Mouse (Mus musculus) cerebral cortex, adult 2 months (tissue): ENCODE data around the gene Aqp12.

ENCODE experiments used
- WGBS: fragments of 180-500 bp; shearing (Covaris S2); methylation state at CpG from one replicate; pipeline ENCODE4 v1.1.7; 2018; 5-methylcytosine and 5-hydroxymethylcytosine counted together

Gene Aqp12

DNA sequence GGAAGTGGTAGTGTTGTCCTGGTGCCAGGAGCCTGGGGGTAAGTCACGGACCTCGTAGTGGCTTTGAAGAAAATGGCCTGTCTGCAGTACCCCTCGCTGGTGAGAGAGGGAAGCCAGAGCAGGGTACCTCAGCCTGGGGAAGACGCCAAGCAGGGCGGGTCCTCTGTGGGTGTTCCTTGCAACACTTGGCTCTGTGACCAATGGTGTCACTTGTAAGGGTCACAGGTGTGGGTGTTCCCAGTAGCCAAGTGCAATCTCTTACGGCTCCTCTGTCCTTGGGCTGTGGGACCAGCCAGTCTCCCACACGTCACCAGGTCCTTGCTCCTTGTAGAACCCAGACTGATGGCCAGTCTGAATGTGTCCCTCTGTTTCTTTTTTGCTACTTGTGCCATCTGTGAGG, at the start of gene Aqp12:
Gene Aqp12 (plus strand): TSS at position 274 of the 400 bp plus-strand sequence.
- 81% methylated on average over 7 of the region's 7 CpGs for WGBS

DNA sequence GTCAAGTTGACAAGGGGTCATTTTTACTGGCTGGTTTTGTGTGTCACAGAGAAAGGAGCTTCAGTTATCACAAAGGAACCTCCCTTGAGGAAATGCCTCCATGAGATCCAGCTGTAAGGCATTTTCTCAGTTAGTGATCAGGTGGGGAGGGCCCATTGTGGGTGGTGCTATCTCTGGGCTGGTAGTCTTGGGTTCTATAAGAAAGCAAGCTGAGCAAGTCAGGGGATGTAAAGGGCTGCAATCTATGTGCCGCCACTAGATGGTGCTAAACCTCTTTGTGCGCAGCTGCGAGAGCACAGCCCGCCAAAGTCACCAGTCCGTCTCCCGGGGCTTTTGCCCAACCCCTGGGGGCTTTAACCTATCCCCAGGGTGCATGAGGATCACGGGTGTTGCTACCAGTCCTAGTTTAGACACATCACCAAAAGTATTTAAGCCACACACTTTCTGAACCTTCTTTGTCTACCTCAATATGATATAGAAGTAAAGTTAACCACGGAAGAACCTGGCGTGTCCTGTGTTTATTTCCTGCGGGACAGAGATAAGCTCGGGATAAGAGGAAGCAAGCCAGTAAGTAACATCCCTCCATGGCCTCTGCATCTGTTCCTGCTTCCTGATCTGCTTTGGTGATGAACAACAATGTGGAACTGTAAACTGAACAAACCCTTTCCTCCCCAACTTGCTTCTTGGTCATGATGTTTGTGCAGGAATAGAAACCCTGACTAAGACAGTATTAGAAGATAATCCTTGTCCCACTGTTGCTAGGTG, 49.4 kb upstream of the Aqp12 start:
- WGBS: 5% methylated on average over 11 of the region's 11 CpGs

DNA sequence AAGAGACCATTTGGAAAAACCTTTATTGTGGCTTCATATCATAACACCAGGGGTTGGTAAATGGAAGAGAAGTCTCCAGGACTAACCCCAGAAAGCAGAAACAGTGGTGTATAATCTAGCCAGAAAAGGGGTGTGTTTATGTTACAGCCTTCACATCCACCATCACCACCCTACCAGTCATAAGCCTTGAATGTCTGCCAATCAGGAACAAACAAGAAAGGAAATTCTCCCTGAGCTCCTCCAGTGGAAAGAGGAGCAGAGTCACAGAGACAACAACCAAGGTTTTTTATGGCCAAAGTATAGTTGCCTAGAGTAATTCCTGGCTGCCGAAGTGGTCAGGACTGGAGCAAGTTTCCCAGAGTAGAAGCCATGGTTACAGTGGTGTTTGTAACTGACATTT, 47.1 kb upstream of the Aqp12 start:
- WGBS: 65% methylated on average over 1 of the region's 1 CpGs

DNA sequence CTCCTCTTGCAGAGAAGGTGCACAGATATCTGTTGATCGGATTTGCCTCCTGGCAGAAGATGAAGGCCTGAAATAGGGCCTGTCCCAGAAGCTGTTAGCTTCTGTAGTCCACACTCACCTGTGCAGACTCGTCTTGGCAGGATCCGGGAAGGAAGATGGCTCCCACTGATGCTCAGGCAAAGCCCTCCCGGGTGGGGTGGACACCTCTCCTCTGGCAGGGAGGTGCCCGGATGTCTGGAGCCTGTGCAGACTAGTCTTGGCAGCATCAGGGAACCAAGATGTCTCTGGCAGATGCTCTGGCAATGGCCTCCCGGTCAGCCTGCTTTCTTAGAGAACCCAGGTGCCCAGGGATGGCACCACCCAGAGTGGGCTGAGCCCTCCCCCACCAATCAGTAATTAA, 35.3 kb upstream of the Aqp12 start:
- whole genome bisulfite sequencing: 90% methylated on average over 6 of the region's 6 CpGs

DNA sequence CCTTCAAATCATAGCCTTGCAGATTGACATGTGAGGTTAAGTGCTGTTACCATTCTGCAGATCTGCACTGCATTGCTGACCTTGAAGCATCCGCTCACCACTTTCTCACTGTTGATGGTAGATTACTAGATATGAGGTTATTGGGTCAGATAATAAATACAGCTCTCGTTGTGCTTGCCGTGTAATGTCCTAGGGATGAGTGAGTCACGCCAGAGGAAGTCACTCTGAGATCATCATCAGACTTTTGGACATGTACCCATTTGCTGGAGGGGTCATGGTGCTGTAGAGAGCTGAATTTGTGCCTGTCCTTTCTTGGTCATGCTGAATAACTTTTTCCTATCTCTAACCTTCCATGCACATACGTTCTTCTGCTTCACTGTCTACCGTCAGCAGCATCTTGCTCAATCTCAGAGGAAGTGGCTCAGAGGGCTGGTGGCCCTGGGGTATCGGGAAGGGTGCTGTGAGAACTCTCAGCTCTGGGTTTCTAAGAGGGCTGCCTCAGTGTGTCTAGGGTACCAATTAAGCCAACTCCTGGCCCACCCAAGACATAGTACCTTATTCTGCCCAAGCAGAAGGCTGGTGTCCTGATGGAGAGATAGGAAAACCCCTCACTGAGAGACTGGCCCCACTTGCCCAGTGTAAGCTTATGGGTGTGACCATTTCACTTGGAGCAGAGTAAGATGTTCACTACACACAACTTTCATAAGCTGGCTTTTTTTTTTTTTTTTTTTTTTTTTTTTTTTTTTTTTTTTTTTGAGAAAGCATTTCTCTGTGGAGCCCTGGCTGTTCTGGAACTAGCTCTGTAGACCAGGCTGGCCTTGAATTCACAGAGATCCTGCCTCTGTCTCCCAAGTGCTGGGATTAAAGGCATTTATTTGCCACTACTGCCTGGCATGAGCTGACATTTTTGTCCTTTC, 34.0 kb upstream of the Aqp12 start:
- 92% methylated on average over 7 of the region's 7 CpGs for WGBS

DNA sequence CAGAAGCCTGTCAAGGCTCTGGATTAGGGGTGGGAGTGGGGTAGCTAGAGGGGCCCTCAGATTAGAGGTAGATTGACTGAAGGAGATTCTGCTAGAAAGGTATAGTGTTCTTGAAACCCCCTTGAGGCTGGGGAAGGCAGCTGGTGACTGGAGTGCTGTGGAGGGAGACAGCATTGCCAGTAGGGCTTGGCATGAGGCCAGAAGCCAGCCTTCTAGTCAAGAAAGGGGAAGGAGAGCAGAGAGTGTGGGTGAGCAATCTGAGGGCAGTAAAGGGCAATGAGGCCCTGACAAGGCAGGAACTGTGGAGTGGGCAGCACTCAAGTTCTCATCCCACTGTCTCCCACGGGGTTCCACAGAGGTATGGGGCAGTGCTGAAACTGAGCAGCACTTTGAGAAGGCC, 33.3 kb upstream of the Aqp12 start:
- WGBS: 68% methylated on average over 1 of the region's 1 CpGs

DNA sequence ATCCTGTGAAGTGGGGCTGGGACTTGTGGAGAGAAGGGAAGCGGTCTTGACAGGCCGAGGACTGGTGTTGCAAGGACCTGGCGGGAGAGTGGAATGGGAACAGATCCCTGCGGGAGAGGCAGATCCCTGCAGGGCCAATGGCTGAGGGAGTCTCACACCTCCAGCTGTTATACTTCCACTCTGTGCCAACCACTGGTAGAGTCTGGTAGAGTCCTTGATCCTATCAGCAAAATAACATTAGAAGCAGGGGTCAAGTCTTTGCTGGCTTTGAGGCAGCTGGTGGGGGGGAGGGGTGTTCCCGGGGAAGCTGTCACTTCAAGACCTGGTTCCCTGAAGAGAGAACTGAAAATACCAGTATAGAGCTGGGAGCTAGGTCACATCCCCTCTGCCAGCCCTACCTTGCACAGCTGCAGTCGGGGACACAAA, 30.0 kb upstream of the Aqp12 start:
- 81% methylated on average over 6 of the region's 6 CpGs for WGBS

DNA sequence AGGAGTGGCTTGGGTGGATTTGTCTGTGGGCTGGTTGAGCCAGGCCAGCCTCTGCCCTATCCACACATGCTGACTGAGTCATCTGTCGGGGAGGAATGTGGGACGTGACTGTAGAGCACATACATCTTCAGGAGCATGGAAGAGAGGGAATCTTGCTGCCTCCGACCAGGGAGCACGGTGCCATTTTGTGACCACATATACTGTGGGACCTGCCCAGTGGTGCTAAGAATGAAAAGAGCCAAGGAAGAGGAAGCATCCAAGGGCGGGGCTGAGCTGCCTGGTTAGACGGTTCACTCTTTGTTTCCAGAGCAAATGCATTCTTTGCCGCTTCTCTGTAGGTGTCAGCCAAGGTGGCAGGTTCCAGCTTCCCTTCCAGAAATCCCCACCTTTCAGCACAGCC, 27.5 kb upstream of the Aqp12 start:
- WGBS: 58% methylated on average over 7 of the region's 7 CpGs

DNA sequence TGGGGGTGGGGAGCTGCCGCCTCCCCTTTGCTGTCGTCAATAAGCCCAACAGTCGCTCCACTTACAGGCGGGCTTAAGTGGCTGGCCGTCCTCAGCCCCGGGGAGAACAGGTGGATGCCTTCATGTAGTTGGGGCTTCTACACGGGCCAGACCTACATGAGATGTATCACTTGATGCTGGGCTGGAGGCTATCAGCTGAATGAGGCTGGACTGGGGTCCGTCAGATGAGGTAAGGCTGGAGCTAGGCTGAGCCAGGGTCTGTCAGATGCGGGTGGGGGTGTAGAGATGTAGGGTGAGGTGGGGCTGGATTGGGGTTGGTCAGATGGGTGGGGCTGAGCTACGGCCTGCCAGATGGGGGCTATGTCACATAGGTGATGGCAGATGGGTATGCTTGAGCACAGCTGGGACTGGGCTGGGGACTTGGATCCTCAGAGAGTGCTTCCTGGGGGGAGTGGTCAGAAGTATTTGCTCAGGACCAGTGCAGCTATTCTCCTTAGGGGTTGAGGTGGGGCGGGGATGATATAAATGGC, 27.0 kb upstream of the Aqp12 start:
- WGBS: 59% methylated on average over 11 of the region's 11 CpGs

DNA sequence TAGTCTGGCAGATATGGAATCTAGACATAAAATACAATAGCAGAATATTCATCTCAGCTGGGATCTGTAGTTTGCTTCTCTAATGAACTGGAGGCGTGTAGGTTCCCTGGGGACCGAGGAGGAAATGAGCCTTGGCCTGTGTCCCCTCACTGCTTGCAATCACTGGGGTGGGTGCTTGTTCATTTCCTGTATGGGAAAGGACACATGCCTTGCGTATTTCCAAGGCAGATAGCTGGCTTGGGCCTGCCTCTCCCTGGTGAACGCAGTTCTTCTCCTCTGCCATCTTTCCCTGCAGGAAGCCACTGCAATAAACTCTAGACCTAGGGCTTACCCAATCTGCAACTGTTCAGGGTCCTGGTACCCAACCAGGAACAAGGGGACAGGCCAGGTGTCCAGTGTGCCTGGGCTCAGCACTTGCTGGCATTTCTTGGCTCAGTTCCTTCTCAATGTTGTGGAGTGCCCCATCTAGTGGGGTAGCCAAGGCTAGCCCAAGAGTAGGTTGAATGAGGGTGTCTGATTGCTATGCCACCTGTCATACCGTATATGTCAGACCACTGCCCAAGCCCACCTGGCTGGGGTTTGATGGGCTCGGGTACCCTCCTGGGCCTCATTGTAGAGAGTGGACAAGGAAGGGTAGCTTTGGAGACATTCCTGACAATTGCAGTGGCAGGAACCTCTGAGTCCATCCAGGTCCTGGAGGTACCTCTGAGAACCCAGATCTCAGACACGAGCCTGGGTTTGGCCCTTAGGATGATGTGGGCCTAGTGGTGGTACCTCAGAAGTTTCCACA, 24.9 kb upstream of the Aqp12 start:
- WGBS: 87% methylated on average over 7 of the region's 7 CpGs

DNA sequence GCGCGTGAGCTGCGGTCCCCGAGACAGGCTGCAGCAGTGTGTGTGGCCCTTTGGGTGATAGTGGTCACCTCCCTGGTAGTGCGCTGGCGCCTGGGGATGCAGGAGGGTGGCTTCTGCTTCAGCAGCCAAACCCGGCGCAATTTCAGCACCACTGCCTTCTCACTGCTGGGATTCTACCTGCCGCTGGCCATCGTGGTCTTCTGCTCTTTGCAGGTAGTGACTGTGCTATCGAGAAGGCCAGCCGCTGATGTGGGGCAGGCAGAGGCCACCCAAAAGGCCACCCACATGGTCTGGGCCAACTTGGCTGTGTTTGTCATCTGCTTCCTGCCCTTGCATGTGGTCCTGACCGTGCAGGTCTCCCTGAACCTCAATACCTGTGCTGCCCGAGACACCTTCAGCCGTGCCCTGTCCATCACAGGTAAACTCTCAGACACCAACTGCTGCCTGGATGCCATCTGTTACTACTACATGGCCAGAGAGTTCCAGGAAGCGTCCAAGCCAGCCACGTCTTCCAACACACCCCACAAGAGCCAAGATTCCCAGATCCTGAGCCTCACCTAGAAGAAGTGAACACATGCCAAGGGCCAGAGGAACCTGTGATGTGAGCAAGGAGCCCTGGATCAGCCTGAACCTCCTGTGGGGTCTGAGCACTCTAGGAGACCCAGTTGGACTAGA, 23.1 kb upstream of the Aqp12 start:
- WGBS: 97% methylated on average over 17 of the region's 17 CpGs

DNA sequence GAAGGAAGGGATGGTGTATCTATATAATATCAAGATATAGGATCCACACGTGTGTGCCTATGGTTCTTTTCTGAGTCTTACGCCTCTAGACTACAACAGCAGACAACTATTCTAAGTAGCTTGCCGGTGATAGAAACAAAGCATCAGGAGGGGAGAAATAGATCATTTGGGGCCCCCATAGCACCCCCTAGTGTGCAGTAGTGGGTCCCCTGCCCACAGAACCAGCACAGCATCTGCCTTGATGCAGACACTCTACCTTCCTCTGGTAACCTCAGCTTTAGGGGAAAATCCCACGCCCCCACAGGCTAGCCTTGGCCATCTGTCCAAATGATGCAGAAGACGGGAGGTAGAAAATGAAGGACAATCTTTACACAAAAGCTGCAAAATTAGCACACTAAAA, 21.1 kb upstream of the Aqp12 start:
- 82% methylated on average over 5 of the region's 5 CpGs for WGBS

DNA sequence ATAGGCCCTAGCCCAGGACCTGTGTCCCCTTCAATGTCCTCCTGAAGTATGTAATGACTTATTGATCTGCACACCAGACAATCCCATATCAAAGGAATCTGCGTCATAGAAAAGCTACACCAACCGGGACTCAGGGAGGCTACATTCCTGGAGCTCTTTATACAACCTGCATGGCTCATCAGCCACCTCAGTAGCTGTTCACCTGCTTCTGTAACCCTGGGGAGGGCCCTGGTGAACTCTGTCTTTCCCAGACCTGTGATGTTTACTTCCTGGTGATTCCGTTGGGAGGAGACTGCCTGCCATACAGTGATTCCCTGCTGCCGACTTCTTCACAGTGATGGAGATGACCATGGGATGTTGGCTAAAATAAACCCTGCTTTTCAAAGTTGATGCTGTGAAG, 17.2 kb upstream of the Aqp12 start:
- WGBS: 90% methylated on average over 4 of the region's 4 CpGs

DNA sequence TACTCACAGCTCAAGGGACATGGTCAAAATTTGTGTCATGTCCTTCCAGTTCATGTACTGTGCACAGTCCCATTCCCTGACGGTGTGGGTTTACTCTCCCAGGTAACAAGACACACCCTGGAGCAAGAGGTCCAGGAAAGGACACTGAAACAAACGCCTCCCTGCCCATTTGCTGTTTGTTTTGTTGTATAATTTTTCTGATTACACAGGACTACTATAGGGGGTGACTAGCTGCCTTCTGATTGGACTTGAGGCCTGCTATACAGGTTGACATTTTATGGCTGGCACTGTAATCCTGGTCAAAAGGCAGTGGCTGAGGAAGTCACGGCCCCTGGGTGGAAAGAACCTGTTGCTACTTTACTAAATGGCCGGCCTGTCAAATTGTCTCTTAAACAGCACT, 16.2 kb upstream of the Aqp12 start:
- WGBS: 82% methylated on average over 4 of the region's 4 CpGs

DNA sequence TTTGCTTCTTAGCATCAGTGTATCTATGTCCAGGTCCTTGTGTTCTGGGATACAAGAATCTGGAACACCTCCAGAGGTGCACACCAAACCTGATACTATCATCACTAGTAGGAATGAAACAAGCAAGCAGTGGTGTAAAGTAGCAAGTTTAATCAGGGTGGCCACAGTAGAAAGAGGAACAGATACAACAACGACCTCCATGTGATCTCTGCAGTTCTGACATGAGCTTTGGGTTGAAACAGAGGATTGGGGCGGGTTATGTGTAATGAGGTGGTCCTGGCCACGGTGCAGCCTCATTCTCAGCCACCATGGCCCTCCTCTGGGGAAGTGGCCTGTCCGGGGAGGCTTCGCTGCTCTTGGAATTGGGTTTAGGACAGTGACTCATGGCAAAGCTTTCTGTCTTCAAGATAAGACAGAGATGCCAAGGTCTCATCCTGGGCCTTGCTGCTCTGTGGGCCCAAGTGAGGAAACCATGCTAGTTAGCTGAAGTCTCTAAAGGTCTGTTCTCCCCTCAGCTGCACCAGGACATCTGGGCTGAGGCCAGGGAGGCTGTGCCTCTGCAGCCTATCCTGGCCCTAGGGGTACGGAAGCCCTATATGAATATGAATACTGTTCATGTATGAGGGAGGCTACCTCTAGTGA, 13.8 kb upstream of the Aqp12 start:
- 82% methylated on average over 6 of the region's 6 CpGs for WGBS

DNA sequence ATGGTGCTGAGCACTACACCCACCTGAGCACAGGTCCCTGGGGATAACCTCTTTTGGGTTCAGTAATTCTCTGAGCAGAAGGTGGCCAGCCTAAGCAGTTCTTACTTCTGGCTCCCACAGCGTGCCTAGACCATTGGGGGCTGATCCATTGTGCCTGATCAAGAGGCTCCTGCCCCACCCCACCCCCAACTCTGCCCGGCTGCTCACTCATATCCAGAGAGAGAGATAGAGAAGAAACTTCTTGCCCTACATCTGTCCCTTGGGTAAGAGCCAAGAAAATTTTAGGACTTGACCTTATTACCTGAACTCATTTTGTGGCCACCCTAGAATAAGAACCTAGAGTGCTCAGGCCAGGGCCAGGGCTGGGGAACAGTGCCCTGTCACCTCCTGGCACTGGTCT, 13.3 kb upstream of the Aqp12 start:
- WGBS: 85% methylated on average over 2 of the region's 2 CpGs

DNA sequence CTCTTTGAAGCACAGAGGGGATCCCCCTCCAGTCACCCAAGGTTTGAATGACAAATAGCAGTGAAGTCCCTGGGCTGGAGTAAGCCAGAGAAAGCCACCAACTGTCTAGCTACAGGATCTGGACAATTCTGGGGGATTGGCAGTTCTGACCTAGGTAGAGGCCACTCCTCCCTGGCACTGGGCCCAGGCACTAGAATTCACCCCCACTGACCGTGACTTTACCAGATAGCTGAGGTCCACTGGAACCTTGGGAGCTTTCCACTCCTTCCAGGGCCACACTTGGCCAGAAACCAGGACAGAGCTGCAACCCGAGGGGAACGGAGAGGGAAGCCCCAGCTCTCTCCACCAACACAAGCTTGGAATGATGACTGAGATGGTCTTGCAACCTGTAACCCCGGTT, 3.1 kb downstream of the Aqp12 start:
- WGBS: 69% methylated on average over 4 of the region's 4 CpGs

DNA sequence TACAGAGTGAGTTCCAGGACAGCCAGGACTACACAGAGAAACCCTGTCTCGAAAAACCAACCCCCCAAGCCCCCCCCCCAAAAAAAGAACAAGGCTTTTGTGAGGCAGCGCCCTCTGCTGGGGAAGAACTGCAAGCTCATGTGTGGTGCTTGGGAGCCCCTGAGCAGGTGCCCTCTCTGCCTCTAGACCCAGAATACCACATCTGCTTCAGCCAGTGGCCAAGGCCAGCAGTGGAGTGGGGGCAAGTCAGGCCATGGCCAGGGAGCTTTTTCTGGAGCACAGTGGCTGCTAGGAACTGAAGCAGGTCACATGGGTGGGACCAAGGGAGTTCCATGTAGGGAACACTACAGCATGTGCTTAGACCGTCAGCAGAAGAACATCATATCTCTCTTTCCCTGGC, 4.6 kb downstream of the Aqp12 start:
- WGBS: 20% methylated on average over 3 of the region's 3 CpGs

DNA sequence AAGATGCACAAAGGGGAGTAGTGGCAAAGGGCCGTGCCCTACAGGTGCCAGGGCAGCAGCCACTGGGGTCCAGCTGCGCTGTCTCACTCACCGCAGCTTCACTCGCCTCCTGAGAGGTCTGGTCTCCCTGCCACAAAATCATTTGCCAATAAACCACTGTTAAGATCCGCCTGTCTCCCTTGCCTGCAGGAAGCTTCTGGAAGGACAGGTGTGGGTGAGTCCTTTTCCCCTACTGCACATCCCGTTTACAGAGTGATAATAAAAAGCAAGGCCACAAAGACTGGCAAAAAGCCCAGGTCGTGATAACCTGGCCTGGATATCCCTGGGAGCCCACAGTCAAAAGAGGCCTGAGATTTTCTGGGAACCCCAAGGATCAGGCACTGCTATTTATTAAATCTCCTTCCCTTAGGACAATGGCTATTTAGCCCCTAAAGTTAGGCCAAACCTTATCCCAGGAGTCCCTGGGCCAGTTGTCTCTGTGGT, 6.0 kb downstream of the Aqp12 start:
- WGBS: 72% methylated on average over 7 of the region's 7 CpGs

DNA sequence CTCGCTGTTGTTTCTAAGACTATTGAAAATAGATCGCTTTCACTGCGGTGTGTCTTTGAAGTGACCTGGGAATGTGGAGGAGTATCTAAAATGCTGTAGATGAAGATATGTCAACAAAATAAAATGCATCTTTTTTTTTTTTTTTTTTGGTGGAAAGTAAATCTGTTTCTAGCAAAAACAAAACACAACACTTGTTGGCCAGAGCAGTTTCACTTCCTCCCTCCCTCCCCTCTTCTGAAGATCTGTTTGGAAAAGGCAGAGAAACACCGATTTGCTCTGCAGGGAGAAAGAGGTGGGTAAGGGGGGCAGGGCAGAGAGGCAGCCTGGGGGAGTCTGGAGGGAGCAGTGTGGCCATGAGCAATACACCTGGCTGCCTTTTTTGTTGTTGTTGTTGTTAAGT, 7.2 kb downstream of the Aqp12 start:
- WGBS: 57% methylated on average over 4 of the region's 4 CpGs

DNA sequence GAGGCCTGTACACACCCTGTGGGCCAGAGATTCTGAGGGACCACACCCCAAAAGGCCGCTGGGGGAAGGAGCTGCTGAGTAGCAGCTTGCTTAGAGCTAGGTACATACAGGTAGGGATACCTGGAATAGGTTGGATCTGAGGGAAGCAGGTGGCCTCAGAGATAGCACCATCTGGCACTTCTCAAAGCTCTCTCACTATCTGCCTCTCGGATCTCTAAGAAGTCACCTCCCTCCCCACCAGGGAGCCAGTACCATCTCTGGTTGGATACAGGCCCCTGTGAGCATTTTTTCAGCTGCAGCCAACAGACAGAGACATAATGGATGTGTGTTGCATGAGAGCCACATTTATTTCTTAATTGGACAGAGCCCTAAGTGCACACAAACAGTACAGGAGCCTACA, 9.0 kb downstream of the Aqp12 start:
- WGBS: 38% methylated on average over 2 of the region's 2 CpGs
